Mouse (Mus musculus): ENCODE data around the gene Lrrk1. TPM values are rescaled to one million over a fixed set of nuclear protein-coding genes. Genes with fewer than 3 reads are reported as not detected.

The Lrrk1 gene
- total RNA-seq, 1 experiment = 7.4 TPM

DNA sequence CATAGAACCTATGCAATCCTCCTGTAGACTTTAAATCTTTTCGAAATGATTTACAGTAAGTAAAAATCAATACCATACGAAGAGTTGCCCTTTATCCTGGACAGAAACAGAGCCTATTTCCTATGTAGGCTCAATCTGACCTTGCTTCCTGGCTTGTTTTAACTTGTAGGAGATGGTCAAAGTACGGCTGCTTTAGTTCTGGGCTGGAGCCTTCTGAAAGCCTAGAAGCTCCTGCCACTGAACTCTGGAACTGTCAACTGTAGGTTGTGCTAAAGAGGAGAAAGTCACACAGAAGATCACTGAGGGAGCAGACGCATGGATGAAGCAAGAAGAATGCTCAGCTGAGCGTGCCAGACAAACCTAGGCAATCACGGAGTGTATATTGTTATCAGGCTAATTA, 17.2 kb downstream of the Lrrk1 start:
- in situ Hi-C loops (cut with MboI; ENCODE audit: low sequenced_read_pairs in 2 of 2, unreplicated experiment in 2 of 2) = no loop called here
- no peak overlapping the region for H3K4me3 ChIP-seq (ENCODE audit: insufficient read depth in 1 of 2, low read depth in 1 of 2, low read length in 2 of 2, poor library complexity in 1 of 2, severe bottlenecking in 1 of 2)
- no peak overlapping the region for H3K9ac ChIP-seq (ENCODE audit: insufficient read depth, low read depth, low read length, poor library complexity, severe bottlenecking)
- no peaks in the 10 kb centered on the region for H3K9me3 ChIP-seq (ENCODE audit: control insufficient read depth, insufficient read depth, low read depth, low read length)
- no peak for DNase-seq (ENCODE audit: low read depth, low spot score)
- no peak for TF ChIP-seq HCFC1 (IDR thresholded peaks at IDR 0.05; ENCODE audit: borderline replicate concordance, insufficient read depth, low read length)
- TF ChIP-seq CHD2 (IDR thresholded peaks at IDR 0.05; ENCODE audit: low read depth, low read length) = no peak
- TF ChIP-seq ZC3H11A (IDR thresholded peaks at IDR 0.05; ENCODE audit: borderline replicate concordance, low read depth, low read length) = no peak
- no peak for TF ChIP-seq ZNF384 (IDR thresholded peaks at IDR 0.05; ENCODE audit: low read depth, low read length)
- no peak for TF ChIP-seq MAFK (IDR thresholded peaks at IDR 0.05; ENCODE audit: insufficient read depth, low read depth, low read length)
- no peaks in the 10 kb centered on the region for H3K36me3 ChIP-seq (ENCODE audit: control insufficient read depth, insufficient read depth, low read length, poor library complexity, severe bottlenecking)
- H3K4me1 ChIP-seq (ENCODE audit: control insufficient read depth in 2 of 2, insufficient read depth in 2 of 2, low read length in 2 of 2, poor library complexity in 1 of 2) = peaks cover 0 to 2% of the 10 kb centered on the region in 2 experiments; a peak in 1 of 4 replicates
- no peak overlapping the region for H3K27ac ChIP-seq (ENCODE audit: insufficient read depth, low read depth, low read length, poor library complexity, severe bottlenecking)

DNA sequence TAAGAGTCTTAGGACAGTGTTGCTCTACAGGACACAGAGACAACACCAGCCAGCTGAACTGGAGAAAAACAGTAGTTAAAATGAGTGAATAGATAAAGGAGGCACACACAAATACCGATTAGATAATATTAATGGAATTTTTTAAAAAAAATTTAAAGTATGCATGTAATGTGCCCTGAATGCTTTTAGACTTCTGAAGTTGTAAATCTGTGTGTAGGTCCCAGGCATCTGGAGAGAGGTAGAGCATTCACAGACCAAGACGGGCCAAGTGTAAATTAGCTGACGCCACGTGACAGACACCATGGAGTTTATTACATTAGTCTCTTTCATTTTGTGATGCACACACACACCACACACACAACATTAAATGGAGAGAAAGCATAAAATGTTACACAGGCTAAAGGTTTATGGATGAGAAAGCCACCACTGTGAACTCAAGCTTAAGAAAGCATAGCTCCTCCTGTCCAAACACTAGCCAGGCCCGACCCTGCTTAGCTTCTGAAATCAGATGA, 18.2 kb downstream of the Lrrk1 start:
- Histone ChIP-seq H3K9me3 (ENCODE audit: control insufficient read depth, insufficient read depth, low read depth, low read length) (no peaks in the 10 kb centered on the region), H3K36me3 (ENCODE audit: control insufficient read depth, insufficient read depth, low read length, poor library complexity, severe bottlenecking) (no peaks in the 10 kb centered on the region), H3K4me1 (ENCODE audit: control insufficient read depth in 2 of 2, insufficient read depth in 2 of 2, low read length in 2 of 2, poor library complexity in 1 of 2) (peaks cover 0 to 2% of the 10 kb centered on the region in 2 experiments; a peak in 1 of 4 replicates), H3K27ac (ENCODE audit: insufficient read depth, low read depth, low read length, poor library complexity, severe bottlenecking) (no peak overlapping the region), H3K9ac (ENCODE audit: insufficient read depth, low read depth, low read length, poor library complexity, severe bottlenecking) (no peak overlapping the region), H3K4me3 (ENCODE audit: insufficient read depth in 1 of 2, low read depth in 1 of 2, low read length in 2 of 2, poor library complexity in 1 of 2, severe bottlenecking in 1 of 2) (no peak overlapping the region)
- TF ChIP-seq HCFC1 (IDR thresholded peaks at IDR 0.05; ENCODE audit: borderline replicate concordance, insufficient read depth, low read length) (no peak), ZC3H11A (IDR thresholded peaks at IDR 0.05; ENCODE audit: borderline replicate concordance, low read depth, low read length) (no peak), CHD2 (IDR thresholded peaks at IDR 0.05; ENCODE audit: low read depth, low read length) (no peak), MAFK (IDR thresholded peaks at IDR 0.05; ENCODE audit: insufficient read depth, low read depth, low read length) (no peak), ZNF384 (IDR thresholded peaks at IDR 0.05; ENCODE audit: low read depth, low read length) (no peak)
- no peak for DNase-seq (ENCODE audit: low read depth, low spot score)
- in situ Hi-C loops (cut with MboI; ENCODE audit: low sequenced_read_pairs in 2 of 2, unreplicated experiment in 2 of 2) = no loop called here

DNA sequence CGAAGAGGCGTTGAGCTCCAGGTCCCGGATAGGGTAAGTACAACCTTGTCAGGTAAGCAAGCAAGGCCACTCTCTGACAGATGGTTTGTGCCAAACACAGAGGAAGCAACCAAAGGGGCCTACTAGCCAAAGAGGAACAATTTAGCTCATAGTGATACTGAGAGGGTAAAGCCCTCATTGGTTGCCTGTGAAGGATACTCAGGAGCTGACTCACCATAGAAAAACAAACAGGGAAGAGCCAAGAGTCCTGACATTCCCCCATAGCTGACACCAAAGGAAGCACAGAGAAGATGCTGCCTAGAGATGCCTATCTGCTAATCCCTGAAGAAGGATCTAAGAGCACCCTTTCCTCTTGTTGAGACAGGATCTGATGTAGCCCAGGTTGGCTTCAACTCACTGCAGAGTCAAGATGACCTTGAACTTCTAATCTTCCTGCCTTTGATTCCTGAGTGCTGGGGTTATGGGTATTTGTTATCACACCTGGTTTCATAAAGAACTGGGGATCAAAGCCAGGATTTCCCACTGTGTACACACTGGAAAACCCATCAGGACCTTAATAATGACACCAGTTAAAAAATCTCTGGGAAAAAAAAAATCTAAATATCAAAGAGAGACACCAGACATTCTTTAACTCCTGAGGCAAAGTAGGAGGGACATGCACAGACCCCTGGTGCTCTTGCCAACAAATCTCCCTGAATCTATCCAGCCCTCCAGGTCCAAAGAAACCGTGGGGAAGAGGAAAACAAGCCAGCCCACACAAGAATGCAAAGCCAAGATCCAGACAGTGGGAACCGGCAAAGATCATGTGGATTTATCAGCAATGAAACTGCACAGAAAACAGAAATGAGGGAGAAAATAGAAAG, 18.8 kb downstream of the Lrrk1 start:
- TF ChIP-seq MAFK (IDR thresholded peaks at IDR 0.05; ENCODE audit: insufficient read depth, low read depth, low read length) = no peak
- no peak for TF ChIP-seq ZNF384 (IDR thresholded peaks at IDR 0.05; ENCODE audit: low read depth, low read length)
- TF ChIP-seq CHD2 (IDR thresholded peaks at IDR 0.05; ENCODE audit: low read depth, low read length) = no peak
- TF ChIP-seq HCFC1 (IDR thresholded peaks at IDR 0.05; ENCODE audit: borderline replicate concordance, insufficient read depth, low read length) = no peak
- TF ChIP-seq ZC3H11A (IDR thresholded peaks at IDR 0.05; ENCODE audit: borderline replicate concordance, low read depth, low read length) = no peak
- H3K9me3 ChIP-seq (ENCODE audit: control insufficient read depth, insufficient read depth, low read depth, low read length) = no peaks in the 10 kb centered on the region
- no peak overlapping the region for H3K27ac ChIP-seq (ENCODE audit: insufficient read depth, low read depth, low read length, poor library complexity, severe bottlenecking)
- H3K9ac ChIP-seq (ENCODE audit: insufficient read depth, low read depth, low read length, poor library complexity, severe bottlenecking) = no peak overlapping the region
- peaks cover 0 to 2% of the 10 kb centered on the region in 2 experiments; a peak in 1 of 4 replicates for H3K4me1 ChIP-seq (ENCODE audit: control insufficient read depth in 2 of 2, insufficient read depth in 2 of 2, low read length in 2 of 2, poor library complexity in 1 of 2)
- peak; percentile 41 for DNase-seq (ENCODE audit: low read depth, low spot score)
- H3K4me3 ChIP-seq (ENCODE audit: insufficient read depth in 1 of 2, low read depth in 1 of 2, low read length in 2 of 2, poor library complexity in 1 of 2, severe bottlenecking in 1 of 2) = no peak overlapping the region
- in situ Hi-C loops (cut with MboI; ENCODE audit: low sequenced_read_pairs in 2 of 2, unreplicated experiment in 2 of 2) = no loop called here
- no peaks in the 10 kb centered on the region for H3K36me3 ChIP-seq (ENCODE audit: control insufficient read depth, insufficient read depth, low read length, poor library complexity, severe bottlenecking)

DNA sequence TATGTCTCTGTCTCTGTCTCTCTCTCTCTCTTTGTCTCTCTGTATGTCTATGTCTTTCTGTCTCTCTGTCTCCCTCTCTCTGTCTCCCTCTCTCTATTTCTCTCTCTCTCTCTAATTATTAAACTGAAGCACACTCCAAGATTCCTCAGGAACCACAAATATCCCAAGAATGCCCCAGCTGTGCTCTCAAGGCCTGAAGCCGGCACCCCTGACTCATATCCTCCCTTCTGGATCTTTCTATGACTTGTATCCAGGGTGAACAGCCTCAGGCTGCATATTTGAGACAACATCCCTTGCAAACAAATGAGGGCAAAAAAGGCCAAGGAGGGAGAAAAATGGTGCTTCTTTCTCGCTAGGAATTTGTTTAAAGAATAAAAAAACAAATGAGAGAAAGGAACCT, 22.2 kb downstream of the Lrrk1 start, which contains the start of gene Gm10974:
Gene Gm10974, plus strand, starts transcription at position 2 of the 400 bp plus-strand sequence.
- DNase-seq (ENCODE audit: low read depth, low spot score) = no peak
- Histone ChIP-seq H3K4me3 (ENCODE audit: insufficient read depth in 1 of 2, low read depth in 1 of 2, low read length in 2 of 2, poor library complexity in 1 of 2, severe bottlenecking in 1 of 2) (no peak within 1 kb of the TSS), H3K9me3 (ENCODE audit: control insufficient read depth, insufficient read depth, low read depth, low read length) (no peaks in the 10 kb centered on the region), H3K36me3 (ENCODE audit: control insufficient read depth, insufficient read depth, low read length, poor library complexity, severe bottlenecking) (no peaks in the 10 kb centered on the region), H3K27ac (ENCODE audit: insufficient read depth, low read depth, low read length, poor library complexity, severe bottlenecking) (no peak within 1 kb of the TSS), H3K9ac (ENCODE audit: insufficient read depth, low read depth, low read length, poor library complexity, severe bottlenecking) (no peak within 1 kb of the TSS), H3K4me1 (ENCODE audit: control insufficient read depth in 2 of 2, insufficient read depth in 2 of 2, low read length in 2 of 2, poor library complexity in 1 of 2) (peaks cover 0 to 2% of the 10 kb centered on the region in 2 experiments; a peak in 1 of 4 replicates)
- in situ Hi-C loops (cut with MboI; ENCODE audit: low sequenced_read_pairs in 2 of 2, unreplicated experiment in 2 of 2) = no loop called here
- TF ChIP-seq CHD2 (IDR thresholded peaks at IDR 0.05; ENCODE audit: low read depth, low read length) (no peak), ZNF384 (IDR thresholded peaks at IDR 0.05; ENCODE audit: low read depth, low read length) (no peak), HCFC1 (IDR thresholded peaks at IDR 0.05; ENCODE audit: borderline replicate concordance, insufficient read depth, low read length) (no peak), ZC3H11A (IDR thresholded peaks at IDR 0.05; ENCODE audit: borderline replicate concordance, low read depth, low read length) (no peak)

All from ES-E14 (cell line).